Mouse (Mus musculus) brain, embryonic 14.5 days (tissue): ENCODE measurements around the gene Pdpk1. TPM values are rescaled to one million over a fixed set of nuclear protein-coding genes. Genes with fewer than 3 reads are reported as not detected.

Experiments
- DNase-seq: peaks from one replicate; pipeline ENCODE4 v3.0.0-alpha.2; 2011; ENCODE audit warnings: low read depth
- CTCF ChIP-seq: fragments of 200-500 bp; IDR thresholded peaks from 2 replicates; pipeline ENCODE4 v1.5.1; 2012; ENCODE audit warnings: inconsistent platforms, mild to moderate bottlenecking, moderate library complexity, borderline replicate concordance; ENCODE audit not compliant: insufficient read depth, insufficient read length; ENCODE audit errors: extremely low read depth
- POLR2A ChIP-seq: fragments of 200-500 bp; IDR thresholded peaks from 2 replicates; pipeline ENCODE4 v1.6.1; 2012; ENCODE audit warnings: mild to moderate bottlenecking, inconsistent platforms, borderline replicate concordance; ENCODE audit not compliant: poor library complexity, insufficient read depth, insufficient read length, severe bottlenecking; ENCODE audit errors: extremely low read depth
- polyA plus RNA-seq: library from polyadenylated mRNA; depleted of rRNA; stranded (reverse); fragments of >200 nt; gene quantifications from 2 replicates; pipeline ENCODE4 v1.2.3, GENCODE M21; 2012; rRNA removed

Pdpk1 gene
- polyA plus RNA-seq, 1 experiment = 37.3 TPM

GRCm38 (mm10) chr17:24046026-24046425 lies 104.7 kb downstream of the Pdpk1 start:
- TF ChIP-seq POLR2A (no peak), CTCF (no peak)
- no peak for DNase-seq

- DNase-seq = no peak
- TF ChIP-seq POLR2A (no peak), CTCF (no peak)
These were observed 105.1 kb downstream of the Pdpk1 start for GRCm38 (mm10) chr17:24045608-24046007.

- TF ChIP-seq POLR2A (no peak), CTCF (no peak)
- DNase-seq = no peak
These were observed 106.2 kb downstream of the Pdpk1 start for GRCm38 (mm10) chr17:24044482-24044881.

GRCm38 (mm10) chr17:24037844-24038243 lies 112.9 kb downstream of the Pdpk1 start, which contains the start of gene Prss27:
Gene Prss27 (plus strand): TSS chr17:24038144.
- TF ChIP-seq CTCF (no peak), POLR2A (no peak)
- no peak for DNase-seq

GRCm38 (mm10) chr17:24037360-24037759 lies 113.4 kb downstream of the Pdpk1 start:
- no peak for DNase-seq
- TF ChIP-seq CTCF (no peak), POLR2A (no peak)

GRCm38 (mm10) chr17:24036954-24037353 lies 113.8 kb downstream of the Pdpk1 start:
- TF ChIP-seq POLR2A (no peak), CTCF (no peak)
- DNase-seq = no peak

GRCm38 (mm10) chr17:24035087-24035486 lies 115.6 kb downstream of the Pdpk1 start:
- no peak for DNase-seq
- TF ChIP-seq POLR2A (no peak), CTCF (no peak)

- no peak for DNase-seq
- TF ChIP-seq CTCF = no peak
- no peak for TF ChIP-seq POLR2A
These were observed 120.2 kb downstream of the Pdpk1 start for GRCm38 (mm10) chr17:24030551-24030950.

- TF ChIP-seq CTCF (no peak), POLR2A (no peak)
- no peak for DNase-seq
These were observed 121.2 kb downstream of the Pdpk1 start for GRCm38 (mm10) chr17:24029477-24029876.

Other genes with a start within 250 kb of the Pdpk1 start
- gene Dcpp3, start 233.5 kb downstream of the Pdpk1 start, polyA plus RNA-seq = not detected in 2 replicates
- not detected in 2 replicates for gene Sbp, start 209.3 kb downstream of the Pdpk1 start, polyA plus RNA-seq
- gene Sbpl, start 195.7 kb downstream of the Pdpk1 start, polyA plus RNA-seq = not detected in 2 replicates
- 0.05 and 0.15 TPM in 2 replicates for gene Prss30, start 170.4 kb downstream of the Pdpk1 start, polyA plus RNA-seq
- 0.11 TPM in 1 of 2 replicates, not detected in the other for gene Prss22, start 152.8 kb downstream of the Pdpk1 start, polyA plus RNA-seq
- 0.10 TPM in 1 of 2 replicates, not detected in the other for gene Prss27, start 112.8 kb downstream of the Pdpk1 start, polyA plus RNA-seq
- gene Kctd5, start 77.4 kb downstream of the Pdpk1 start, polyA plus RNA-seq = 71.1 and 87.6 TPM in 2 replicates
- gene Amdhd2, start 12.8 kb upstream of the Pdpk1 start, polyA plus RNA-seq = 37.2 and 40.7 TPM in 2 replicates
- 1,361 and 1,487 TPM in 2 replicates for gene Atp6v0c, start 18.8 kb upstream of the Pdpk1 start, polyA plus RNA-seq
- 74.3 and 84.7 TPM in 2 replicates for gene Tbc1d24, start 54.6 kb upstream of the Pdpk1 start, polyA plus RNA-seq
- gene Ntn3, start 58.6 kb upstream of the Pdpk1 start, polyA plus RNA-seq = 8.0 and 10.2 TPM in 2 replicates
- gene Tedc2, start 69.9 kb upstream of the Pdpk1 start, polyA plus RNA-seq = 25.3 and 35.7 TPM in 2 replicates
- 16.2 and 21.6 TPM in 2 replicates for gene Ccnf, start 100.6 kb upstream of the Pdpk1 start, polyA plus RNA-seq
- 0.29 and 0.40 TPM in 2 replicates for gene Abca17, start 200.1 kb upstream of the Pdpk1 start, polyA plus RNA-seq
- 39.4 and 51.7 TPM in 2 replicates for gene Abca3, start 201.0 kb upstream of the Pdpk1 start, polyA plus RNA-seq